Mouse (Mus musculus) heart, postnatal 0 days (tissue): ENCODE data around the gene Foxm1. TPM values are rescaled to one million over a fixed set of nuclear protein-coding genes. Genes with fewer than 3 reads are reported as not detected.

Experiments
- ATAC-seq: fragments of 200-750 bp; cut with Nextera tagmentation; 2 replicates; pipeline ENCODE4 v1.8.0; 2017; ENCODE audit warnings: low read depth, moderate number of reproducible peaks, moderate library complexity; ENCODE audit not compliant: insufficient read depth
- DNase-seq: peaks from one replicate; pipeline ENCODE4 v3.0.0-alpha.2; 2016; ENCODE audit warnings: low spot score
- H3K27ac ChIP-seq: fragments of 300-500 bp; sonication (generic); 2 replicates; pipeline ENCODE4 v1.5.1; 2014; ENCODE audit warnings: low read depth, mild to moderate bottlenecking
- H3K27me3 ChIP-seq: fragments of 300-500 bp; sonication (generic); 2 replicates; pipeline ENCODE4 v1.6.1; 2014; ENCODE audit warnings: low read length, mixed read lengths; ENCODE audit not compliant: control insufficient read depth, insufficient read depth
- H3K36me3 ChIP-seq: fragments of 300-500 bp; sonication (generic); replicated peaks from 2 replicates; pipeline ENCODE4 v1.6.1; 2014; ENCODE audit warnings: low read length, mixed read lengths; ENCODE audit not compliant: control insufficient read depth, insufficient read depth
- H3K4me1 ChIP-seq: fragments of 300-500 bp; sonication (generic); 2 replicates; pipeline ENCODE4 v1.6.1; 2014; ENCODE audit warnings: antibody characterized with exemption; ENCODE audit not compliant: control insufficient read depth, insufficient read depth
- H3K4me2 ChIP-seq: fragments of 300-500 bp; sonication (generic); 2 replicates; pipeline ENCODE4 v1.6.1; 2014; ENCODE audit warnings: low read depth, mild to moderate bottlenecking, low read length, moderate library complexity
- H3K4me3 ChIP-seq: fragments of 300-500 bp; sonication (generic); 2 replicates; pipeline ENCODE4 v1.5.1; 2014; ENCODE audit warnings: low read depth, low read length
- H3K9ac ChIP-seq: fragments of 300-500 bp; sonication (generic); replicated peaks from 2 replicates; pipeline ENCODE4 v1.6.1; 2014; ENCODE audit warnings: low read depth, low read length, mixed read lengths
- H3K9me3 ChIP-seq: fragments of 300-500 bp; sonication (generic); replicated peaks from 2 replicates; pipeline ENCODE4 v1.6.1; 2016; ENCODE audit warnings: low read length; ENCODE audit not compliant: control insufficient read depth
- CTCF ChIP-seq: IDR thresholded peaks from 2 replicates; pipeline ENCODE4 v1.5.1; 2016; ENCODE audit warnings: antibody characterized with exemption, control low read depth, low read depth
- EP300 ChIP-seq: IDR thresholded peaks from 2 replicates; pipeline ENCODE4 v1.6.1; 2016; ENCODE audit warnings: antibody characterized with exemption, low read depth
- WGBS: fragments of 180-500 bp; shearing (Covaris S2); extraction: QIAGEN DNeasy Blood & Tissue Kit; methylation state at CpG from one replicate; pipeline ENCODE4 v1.1.7; 2014; 5-methylcytosine and 5-hydroxymethylcytosine counted together
- polyA plus RNA-seq: library from polyadenylated mRNA; unstranded; fragments of >200 nt; fragmentation: Nextera tagmentation; extraction: Ambion mirVana; gene quantifications from 2 replicates; pipeline ENCODE4 v1.2.1, GENCODE M21; 2015
- total RNA-seq: library from RNA; depleted of rRNA; stranded (reverse); fragments of >200 nt; gene quantifications from 2 replicates; pipeline ENCODE4 v1.2.3, GENCODE M21; 2014; ENCODE audit warnings: low replicate concordance

Foxm1 gene
- total and polyA plus RNA-seq, 2 experiments from 2014 or later: 4.8 to 19.0 TPM

DNA sequence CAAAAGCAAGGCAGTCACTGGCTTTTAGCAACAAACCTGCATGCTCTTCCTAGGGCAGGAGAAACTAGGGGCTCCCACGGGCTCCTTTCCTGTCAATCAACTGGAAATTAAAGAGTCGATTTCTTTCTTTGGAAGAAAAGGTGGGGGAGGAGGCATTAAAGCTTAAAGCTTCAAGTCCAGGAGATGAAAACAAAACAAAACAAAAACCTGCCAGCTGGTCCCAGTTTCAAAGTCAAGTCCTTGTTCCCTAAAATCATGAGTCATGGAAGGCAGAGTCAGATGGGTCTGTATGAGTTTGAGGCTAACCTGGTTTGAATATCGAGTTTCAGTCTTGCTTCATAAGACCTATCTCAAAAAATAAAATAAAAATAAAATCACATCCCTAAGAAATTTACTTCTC, 8.6 kb upstream of the Foxm1 start:
- 67% methylated on average over 3 of the region's 3 CpGs for WGBS
- Histone ChIP-seq H3K4me1 (peaks cover 9% of the 10 kb centered on the region), H3K4me2 (no peak overlapping the region)

GRCm38 (mm10) chr6:128355201-128355681, 7.5 kb upstream of the Foxm1 start:
- ATAC-seq (peak; percentile 53), DNase-seq (peak; percentile 45)
- no peak for TF ChIP-seq EP300
- no peak for TF ChIP-seq CTCF

More for the DNA sequence above, 8.6 kb upstream of the Foxm1 start:
- Histone ChIP-seq H3K9ac (no peak overlapping the region), H3K4me3 (no peak overlapping the region), H3K27ac (no peak overlapping the region), H3K9me3 (no peaks in the 10 kb centered on the region), H3K36me3 (peaks cover 21% of the 10 kb centered on the region), H3K27me3 (no peaks in the 10 kb centered on the region)
- no peak for TF ChIP-seq CTCF
- TF ChIP-seq EP300: no peak
- no peak for ATAC-seq
- DNase-seq: no peak

DNA sequence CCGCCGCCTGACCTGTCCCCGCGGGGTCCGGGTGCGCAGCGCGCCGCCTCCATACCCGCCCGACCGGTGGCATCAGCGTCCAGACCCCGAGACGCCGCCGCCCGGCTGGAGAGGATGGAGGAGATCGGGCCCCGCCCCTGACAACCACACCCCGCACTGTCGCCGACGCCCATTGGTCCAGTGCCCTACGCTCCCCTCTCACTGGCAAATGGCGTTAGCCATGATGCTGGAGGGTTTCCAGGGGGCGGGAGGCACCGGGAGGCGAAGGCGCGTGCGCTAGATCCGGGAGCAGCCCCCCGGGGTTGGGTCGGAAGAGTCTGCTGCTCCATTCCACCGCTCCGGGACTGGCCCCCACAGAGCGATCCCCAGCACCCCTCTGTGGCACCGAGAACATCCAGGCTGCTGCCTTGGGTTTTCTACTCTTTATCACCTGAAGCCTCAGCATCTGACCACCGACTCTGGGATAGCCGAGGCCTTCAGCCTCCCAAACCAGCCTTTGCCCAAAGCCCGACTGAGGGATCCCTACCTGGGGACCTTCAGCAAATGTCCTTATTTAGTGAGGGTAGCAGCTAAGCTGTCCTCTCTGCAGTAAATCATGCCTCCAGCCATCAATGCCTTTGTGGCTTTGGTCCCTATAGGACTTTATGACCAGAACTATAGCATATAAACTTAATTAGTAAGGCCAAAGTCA, 6.9 kb upstream of the Foxm1 start, which contains the start of gene Tulp3:
TSS of gene Tulp3 (minus strand) at position 126 of the 691 bp plus-strand sequence.
- H3K9me3 ChIP-seq: no peaks in the 10 kb centered on the region
- DNase-seq: peak; percentile 93
- peak within 1 kb of the TSS; percentile 92 for H3K4me2 ChIP-seq
- WGBS: under 1% methylated on average over 42 of the region's 42 CpGs
- peaks cover 9% of the 10 kb centered on the region for H3K4me1 ChIP-seq
- peaks cover 20% of the 10 kb centered on the region for H3K36me3 ChIP-seq
- H3K9ac ChIP-seq: peak within 1 kb of the TSS; percentile 58
- no peaks in the 10 kb centered on the region for H3K27me3 ChIP-seq
- peak; percentile 99 for ATAC-seq
- peak within 1 kb of the TSS; percentile 63 for H3K27ac ChIP-seq
- H3K4me3 ChIP-seq: peak within 1 kb of the TSS; percentile 80
- TF ChIP-seq EP300: no peak
- TF ChIP-seq CTCF: no peak

More at GRCm38 (mm10) chr6:128355201-128355681, 7.5 kb upstream of the Foxm1 start:
- peak overlapping the region; percentile 80 for H3K4me3 ChIP-seq
- no peaks in the 10 kb centered on the region for H3K9me3 ChIP-seq
- H3K36me3 ChIP-seq: peaks cover 21% of the 10 kb centered on the region
- under 1% methylated on average over 28 of the region's 28 CpGs for WGBS
- peaks cover 9% of the 10 kb centered on the region for H3K4me1 ChIP-seq
- peak overlapping the region; percentile 63 for H3K27ac ChIP-seq
- H3K27me3 ChIP-seq: no peaks in the 10 kb centered on the region
- peak overlapping the region; percentile 92 for H3K4me2 ChIP-seq
- peak overlapping the region; percentile 58 for H3K9ac ChIP-seq

- Histone ChIP-seq H3K4me3 (no peak overlapping the region), H3K36me3 (peaks cover 18% of the 10 kb centered on the region), H3K4me1 (peaks cover 25% of the 10 kb centered on the region), H3K9me3 (no peaks in the 10 kb centered on the region), H3K27ac (no peak overlapping the region), H3K4me2 (no peak overlapping the region), H3K9ac (no peak overlapping the region), H3K27me3 (no peaks in the 10 kb centered on the region)
- no peak for ATAC-seq
- TF ChIP-seq EP300 (no peak), CTCF (peak; percentile 63)
- no peak for DNase-seq
- 33% methylated on average over 2 of the region's 2 CpGs for WGBS
Measured at GRCm38 (mm10) chr6:128358999-128359398, 3.8 kb upstream of the Foxm1 start.

DNA sequence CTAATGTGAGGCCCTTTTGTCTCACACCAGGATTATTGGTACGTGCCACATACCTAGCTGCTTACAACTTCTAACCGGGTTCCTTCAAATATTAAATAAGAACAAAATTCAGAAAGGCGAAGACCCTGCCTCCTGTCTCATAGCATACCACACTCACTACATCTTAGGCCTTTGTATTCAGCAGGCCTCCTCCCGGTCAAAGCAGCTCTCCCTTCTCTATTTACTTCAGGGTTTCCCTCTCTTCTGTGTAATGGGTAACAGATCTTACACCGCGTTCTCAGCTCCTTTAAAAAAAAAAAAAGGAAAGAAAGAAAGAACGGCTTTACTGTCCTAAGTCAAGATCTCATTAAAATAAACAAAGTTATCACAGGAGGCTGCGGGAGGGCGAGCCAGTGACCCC, 866 bp upstream of the Foxm1 start:
- 18% methylated on average over 9 of the region's 9 CpGs for WGBS
- peak overlapping the region; percentile 95 for H3K9ac ChIP-seq
- peak overlapping the region; percentile 91 for H3K27ac ChIP-seq

More for the DNA sequence above, 866 bp upstream of the Foxm1 start:
- peaks cover 15% of the 10 kb centered on the region; the same call in 1 of the 2 replicates for H3K4me1 ChIP-seq
- ATAC-seq: no peak
- peak overlapping the region; percentile 99 for H3K4me2 ChIP-seq
- peaks cover 25% of the 10 kb centered on the region for H3K36me3 ChIP-seq
- no peak for DNase-seq
- H3K9me3 ChIP-seq: no peaks in the 10 kb centered on the region
- peak overlapping the region; percentile 96 for H3K4me3 ChIP-seq
- TF ChIP-seq EP300 (no peak), CTCF (no peak)
- no peaks in the 10 kb centered on the region for H3K27me3 ChIP-seq
